Mouse (Mus musculus) embryo, embryonic 10.5 days (tissue): ENCODE measurements around the gene Egfl6.
A peak's percentile ranks its signal among the peaks of the same experiment; 100 is the strongest.

ENCODE experiments used
- DNase-seq: peaks from one replicate; pipeline ENCODE4 v3.0.0-alpha.2; 2015; ENCODE audit warnings: low spot score

Gene Egfl6

GRCm38 (mm10) chrX:166584947-166585824 is at the start of gene Egfl6:
Egfl6 (minus strand) TSS chrX:166585720.
- DNase-seq = peak; percentile 14

- DNase-seq = no peak
Observed at GRCm38 (mm10) chrX:166626866-166627570, 41.5 kb upstream of the Egfl6 start.

- DNase-seq = no peak
Observed at GRCm38 (mm10) chrX:166626174-166626573, 40.7 kb upstream of the Egfl6 start.

GRCm38 (mm10) chrX:166623176-166623575 is 37.7 kb upstream of the Egfl6 start:
- DNase-seq = no peak

- DNase-seq = no peak
Observed at GRCm38 (mm10) chrX:166621560-166622301, 36.2 kb upstream of the Egfl6 start.

GRCm38 (mm10) chrX:166620900-166621299 is 35.4 kb upstream of the Egfl6 start:
- DNase-seq = no peak

GRCm38 (mm10) chrX:166619084-166619483 is 33.6 kb upstream of the Egfl6 start:
- no peak for DNase-seq

- no peak for DNase-seq
Observed at GRCm38 (mm10) chrX:166615191-166615590, 29.7 kb upstream of the Egfl6 start.

- no peak for DNase-seq
Observed at GRCm38 (mm10) chrX:166576111-166576510, 9.4 kb downstream of the Egfl6 start.

GRCm38 (mm10) chrX:166565983-166566382 is 19.5 kb downstream of the Egfl6 start:
- DNase-seq = no peak

- DNase-seq = peak; percentile 1
Observed at GRCm38 (mm10) chrX:166565401-166565800, 20.1 kb downstream of the Egfl6 start.

GRCm38 (mm10) chrX:166564900-166565299 is 20.6 kb downstream of the Egfl6 start:
- DNase-seq = no peak

- no peak for DNase-seq
Observed at GRCm38 (mm10) chrX:166559333-166559732, 26.2 kb downstream of the Egfl6 start.

- no peak for DNase-seq
Observed at GRCm38 (mm10) chrX:166552355-166552754, 33.2 kb downstream of the Egfl6 start.

- DNase-seq = no peak
Observed at GRCm38 (mm10) chrX:166546495-166546894, 39.0 kb downstream of the Egfl6 start.

GRCm38 (mm10) chrX:166535138-166535537 is 50.4 kb downstream of the Egfl6 start:
- DNase-seq = no peak

- DNase-seq = no peak
Observed at GRCm38 (mm10) chrX:166533432-166533831, 52.1 kb downstream of the Egfl6 start.

- DNase-seq = no peak
Observed at GRCm38 (mm10) chrX:166531671-166532070, 53.8 kb downstream of the Egfl6 start.

GRCm38 (mm10) chrX:166528126-166528525 is 57.4 kb downstream of the Egfl6 start:
- DNase-seq = no peak

GRCm38 (mm10) chrX:166525637-166526315 is 59.7 kb downstream of the Egfl6 start:
- DNase-seq = no peak

GRCm38 (mm10) chrX:166520782-166521181 is 64.7 kb downstream of the Egfl6 start:
- DNase-seq = no peak

GRCm38 (mm10) chrX:166518345-166518744 is 67.2 kb downstream of the Egfl6 start, which contains the start of gene Tceanc:
Tceanc (minus strand) TSS chrX:166518567.
- DNase-seq = no peak
